In the genomic region with DNA sequence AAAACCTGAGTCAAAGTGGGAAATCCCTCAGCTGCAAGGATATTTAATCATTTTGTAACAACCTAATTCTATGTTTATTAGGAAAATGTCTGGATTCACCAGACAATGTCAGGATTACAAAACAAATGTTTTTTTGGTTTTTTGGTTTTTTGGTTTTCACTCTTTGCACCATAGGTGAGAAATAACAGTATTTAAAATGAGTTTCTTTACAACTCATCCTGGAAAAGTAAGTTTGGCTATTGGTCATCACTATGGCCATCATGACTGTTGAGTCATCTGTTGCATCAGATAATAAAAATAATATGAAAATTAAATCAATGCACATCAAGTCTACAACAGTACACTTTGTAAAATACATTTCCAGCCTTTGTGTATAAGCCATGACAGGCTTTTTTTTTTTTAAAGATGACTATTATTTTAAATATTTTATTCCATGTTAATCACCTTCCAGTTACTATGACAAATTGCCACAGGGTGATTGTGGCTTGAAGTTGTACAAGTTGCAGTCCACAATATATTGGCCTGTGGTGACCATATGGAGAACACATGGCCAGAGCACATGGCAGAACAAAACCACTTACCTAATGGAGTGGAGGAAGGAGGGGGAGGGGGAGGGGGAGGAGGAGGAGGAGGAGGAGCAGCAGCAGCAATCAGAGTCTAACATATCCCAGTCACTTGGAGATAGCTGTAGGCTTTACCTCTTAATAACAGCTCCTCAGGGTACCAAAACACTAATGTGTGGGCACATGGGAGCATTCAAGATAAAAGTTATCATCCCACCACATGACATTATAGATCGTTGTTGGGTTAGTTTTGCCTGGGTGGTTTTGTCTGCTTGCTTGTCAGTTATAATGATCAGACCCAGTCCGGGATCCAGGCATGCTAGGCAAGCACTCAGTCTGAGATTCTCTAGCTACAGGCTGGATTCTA, we compare ENCODE assay signal across 21 mouse cellular contexts.
DNase-seq lines count a peak whose midpoint lies in the region; ATAC-seq lines count a peak whose summit lies in the region.
"Had no signal": no experiment of that assay in that cellular context is flagged by ENCODE, and none has a peak within 500 bp of the region (broad histone marks: within the 10 kb centered on the region; RNA-seq: fewer than 3 reads in every experiment).

No protein-coding gene starts in this region.

- H3K36me3 ChIP-seq in neural tube, embryonic 12.5 days: no peaks in the 10 kb centered on the region
- no peaks in the 10 kb centered on the region for H3K36me3 ChIP-seq in liver, embryonic 13.5 days
- H3K36me3 ChIP-seq in heart, embryonic 11.5 days (ENCODE audit: control insufficient read depth, insufficient read depth, low read length): peaks cover 4% of the 10 kb centered on the region; the same call in 1 of the 2 replicates
- H3K36me3 ChIP-seq: midbrain, embryonic 12.5 days had no signal

- H3K4me1 ChIP-seq in neural tube, embryonic 12.5 days: no peaks in the 10 kb centered on the region
- 0 out of 2 replicates have a peak, but pooled peaks cover 9% of the 10 kb centered on the region for H3K4me1 ChIP-seq in liver, embryonic 13.5 days (replicated peaks)
- H3K4me1 ChIP-seq in heart, embryonic 11.5 days (ENCODE audit: control insufficient read depth, insufficient read depth, low read length): no peaks in the 10 kb centered on the region
- H3K4me1 ChIP-seq: heart, embryonic 15.5 days; midbrain, embryonic 12.5 days; neural tube, embryonic 13.5 days had no signal

- H3K9me3 ChIP-seq in neural tube, embryonic 12.5 days: no peaks in the 10 kb centered on the region
- no peaks in the 10 kb centered on the region for H3K9me3 ChIP-seq in liver, embryonic 13.5 days (replicated peaks)
- H3K9me3 ChIP-seq in heart, embryonic 11.5 days (replicated peaks; ENCODE audit: control insufficient read depth, low read length): no peaks in the 10 kb centered on the region
- H3K9me3 ChIP-seq: heart, embryonic 15.5 days; midbrain, embryonic 12.5 days; neural tube, embryonic 13.5 days had no signal

- no peak overlapping the region for H3K4me3 ChIP-seq in neural tube, embryonic 12.5 days
- no peak overlapping the region for H3K4me3 ChIP-seq in liver, embryonic 13.5 days (replicated peaks)
- H3K4me3 ChIP-seq in heart, embryonic 11.5 days (ENCODE audit: low read depth, low read length): no peak overlapping the region
- H3K4me3 ChIP-seq: gastrocnemius, adult 2 months; heart, embryonic 15.5 days; midbrain, embryonic 12.5 days; neural tube, embryonic 13.5 days had no signal

- no peaks in the 10 kb centered on the region for H3K27me3 ChIP-seq in neural tube, embryonic 12.5 days (replicated peaks)
- H3K27me3 ChIP-seq in liver, embryonic 13.5 days: no peaks in the 10 kb centered on the region
- no peaks in the 10 kb centered on the region for H3K27me3 ChIP-seq in heart, embryonic 11.5 days (ENCODE audit: control insufficient read depth, insufficient read depth, low read length)
- H3K27me3 ChIP-seq: heart, embryonic 15.5 days; midbrain, embryonic 12.5 days; neural tube, embryonic 13.5 days had no signal

- WGBS in neural tube, embryonic 12.5 days: 76% methylated on average over 2 of the region's 2 CpGs
- WGBS in liver, embryonic 13.5 days (ENCODE audit: insufficient replicate concordance): 34% methylated on average over 2 of the region's 2 CpGs
- WGBS in heart, embryonic 11.5 days (ENCODE audit: insufficient replicate concordance): 63% methylated on average over 2 of the region's 2 CpGs

- no peak overlapping the region for H3K27ac ChIP-seq in neural tube, embryonic 12.5 days
- no peak overlapping the region for H3K27ac ChIP-seq in liver, embryonic 13.5 days
- H3K27ac ChIP-seq in heart, embryonic 11.5 days (ENCODE audit: low read depth, low read length): no peak overlapping the region
- H3K27ac ChIP-seq: gastrocnemius, adult 2 months; heart, embryonic 15.5 days; macrophage; midbrain, embryonic 12.5 days; neural tube, embryonic 13.5 days had no signal

- ATAC-seq in neural tube, embryonic 12.5 days (ENCODE audit: low FRiP score, low read depth): peak; percentile 48
- ATAC-seq in common myeloid progenitor, adult 5-6 weeks (replicated peaks; ENCODE audit: low read depth, poor library complexity, severe bottlenecking): 0 out of 2 replicates have a peak, but pooled peaks have one; percentile 20
- ATAC-seq in liver, embryonic 13.5 days (ENCODE audit: low read depth): peak; percentile 79
- ATAC-seq in megakaryocyte-erythroid progenitor cell, adult 5-6 weeks (replicated peaks; ENCODE audit: low FRiP score, low TSS enrichment, poor library complexity, severe bottlenecking): peak; percentile 51
- no peak for ATAC-seq in megakaryocyte, adult 5-6 weeks (ENCODE audit: poor library complexity, severe bottlenecking)
- ATAC-seq in heart, embryonic 11.5 days (replicated peaks; ENCODE audit: insufficient number of reproducible peaks, low FRiP score, low TSS enrichment): no peak
- ATAC-seq: lung, postnatal 0 days had no signal

- no peak overlapping the region for H3K4me2 ChIP-seq in neural tube, embryonic 12.5 days (replicated peaks)
- no peak overlapping the region for H3K4me2 ChIP-seq in liver, embryonic 13.5 days
- H3K4me2 ChIP-seq in heart, embryonic 11.5 days: no peak overlapping the region
- H3K4me2 ChIP-seq: heart, embryonic 15.5 days; midbrain, embryonic 12.5 days; neural tube, embryonic 13.5 days had no signal

- DNase-seq in neural tube, embryonic 10.5 days (ENCODE audit: extremely low spot score, low spot score): no peak
- no peak for DNase-seq in liver, embryonic 13.5 days
- no peak for DNase-seq in kidney, postnatal 4 days
- DNase-seq: adrenal gland, postnatal 25 days; cerebellum, adult 9-11 months; gastrocnemius, adult 2 months; heart, postnatal 4 days; kidney, adult 11 months; left cerebral cortex, postnatal 4 days; thymus, adult 18-20 months; thymus, postnatal 4 days had no signal

- H3K9ac ChIP-seq in neural tube, embryonic 12.5 days: no peak overlapping the region
- H3K9ac ChIP-seq in liver, embryonic 13.5 days: no peak overlapping the region
- H3K9ac ChIP-seq in heart, embryonic 11.5 days (ENCODE audit: low read depth, low read length): no peak overlapping the region
- H3K9ac ChIP-seq: heart, embryonic 15.5 days; midbrain, embryonic 12.5 days; neural tube, embryonic 13.5 days had no signal

Comparison
In these comparisons a context has a peak if more than half of its experiments do, and no peak if none do; other contexts are left out.
1. ATAC-seq: peak in neural tube, embryonic 12.5 days (single experiment), common myeloid progenitor, adult 5-6 weeks (single experiment), liver, embryonic 13.5 days (single experiment) and megakaryocyte-erythroid progenitor cell, adult 5-6 weeks (single experiment); none in megakaryocyte, adult 5-6 weeks (single experiment) and heart, embryonic 11.5 days (single experiment).